Mouse (Mus musculus) spleen, embryonic (tissue): ENCODE measurements around the gene Slc13a4.

Experiments
- CTCF ChIA-PET: fragments of 350-600 bp; sonication (Branson Sonifier 250); formaldehyde crosslinking; loops from one replicate; lab custom pipeline; 2022; lab: Charles Lee

The Slc13a4 gene

DNA sequence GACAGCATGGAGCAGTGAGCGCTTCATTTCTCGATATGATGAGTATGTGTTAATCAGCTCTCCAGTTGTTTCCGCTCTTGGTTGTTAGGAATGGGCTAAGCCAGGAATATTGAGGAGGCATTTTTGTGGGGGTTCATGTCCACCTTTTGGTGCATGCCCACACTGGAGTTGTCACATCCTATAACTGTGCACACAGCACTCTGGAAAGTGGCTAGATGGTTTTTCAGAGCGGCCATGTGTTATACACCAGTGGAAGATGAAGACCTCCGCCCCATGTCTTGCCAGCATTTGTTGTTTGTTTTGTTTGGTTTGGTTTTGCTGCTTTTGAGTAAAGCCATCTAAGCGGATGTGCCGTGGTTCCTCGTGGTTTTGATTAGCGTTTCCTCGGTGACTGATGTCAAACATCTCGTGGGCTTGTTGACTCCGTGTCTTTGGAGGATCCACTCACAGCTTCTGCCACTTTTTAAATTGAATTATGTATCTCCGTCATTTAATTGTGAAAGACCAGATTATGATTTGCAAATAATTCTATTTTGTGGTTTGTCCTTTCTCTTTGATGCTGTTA is 50.2 kb downstream of the Slc13a4 start:
- CTCF ChIA-PET = no interaction called here

DNA sequence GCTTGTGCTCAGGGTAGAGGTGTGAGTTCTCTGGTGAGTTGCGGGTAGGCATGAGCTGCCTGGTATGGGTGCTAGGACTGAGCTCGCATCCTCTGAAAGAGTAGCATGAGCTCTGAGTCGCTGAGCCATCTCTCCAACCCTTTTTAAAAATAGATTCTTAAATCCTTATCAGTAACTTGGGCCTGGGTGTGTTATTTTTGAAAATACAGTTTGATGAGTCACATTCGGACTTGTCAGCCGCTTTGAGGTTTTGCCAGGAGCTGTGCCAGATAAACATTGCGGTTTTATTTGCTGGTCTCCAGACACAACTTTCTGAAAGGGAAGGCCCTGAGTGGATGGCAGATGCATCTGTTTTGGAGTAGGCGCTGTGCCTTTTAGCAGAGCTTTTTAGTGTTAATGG is 51.2 kb downstream of the Slc13a4 start:
- CTCF ChIA-PET = no interaction called here

DNA sequence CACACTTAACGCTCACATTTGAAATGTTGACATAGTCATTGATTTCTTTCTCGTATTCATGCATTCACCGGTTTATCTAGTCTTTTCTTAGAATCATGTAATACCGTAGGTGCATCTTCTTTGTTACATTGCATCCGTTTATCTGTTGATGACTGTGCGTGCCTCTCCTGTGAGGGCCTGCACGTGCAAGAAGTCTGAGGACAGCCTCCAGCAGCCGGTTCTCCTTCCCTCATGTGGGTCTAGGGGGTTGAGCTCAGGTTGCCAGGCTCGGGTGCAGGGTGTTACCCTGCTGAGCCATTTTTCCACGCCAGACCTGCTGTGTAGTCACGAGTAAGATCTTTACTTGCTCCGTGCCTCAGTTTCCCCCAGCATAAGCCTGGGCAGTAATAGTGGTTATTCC is 52.9 kb downstream of the Slc13a4 start:
- CTCF ChIA-PET = no interaction called here

DNA sequence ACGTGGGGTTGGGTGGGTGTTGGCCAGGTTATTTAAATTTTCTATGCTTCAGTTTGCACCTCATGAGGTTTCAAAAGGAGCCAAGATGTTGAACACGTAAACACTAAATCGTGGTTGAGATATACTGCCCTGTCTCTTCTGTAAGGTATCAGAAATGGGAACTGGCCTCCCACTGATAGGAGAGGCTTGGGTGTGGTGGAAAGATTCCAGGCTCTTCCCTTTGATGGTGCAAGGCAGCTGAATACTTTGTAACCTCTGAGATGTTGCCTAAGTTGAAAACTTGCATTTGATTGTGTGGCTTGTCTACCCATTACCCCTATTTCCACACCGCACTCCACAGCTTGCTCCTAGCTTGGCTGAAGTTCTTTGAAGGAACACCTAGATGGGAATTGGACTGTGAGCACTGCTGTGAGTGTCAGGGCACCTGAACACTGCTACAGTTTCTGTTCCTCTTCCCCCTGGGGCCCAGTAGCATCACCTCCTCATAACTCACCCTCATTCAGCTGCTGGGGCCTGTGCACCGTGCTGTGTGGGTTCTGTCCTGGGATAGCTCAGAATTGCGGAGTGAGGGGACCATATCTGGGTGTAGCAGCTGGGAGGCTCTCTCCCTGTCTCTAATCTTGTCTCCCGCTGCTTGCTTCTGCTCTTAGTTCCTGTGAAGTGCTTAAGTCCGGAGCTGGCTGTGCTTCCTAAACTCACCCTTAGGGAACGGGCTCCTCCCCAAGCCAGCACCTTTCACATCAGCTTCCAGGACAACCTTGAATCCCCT is 53.6 kb downstream of the Slc13a4 start:
- CTCF ChIA-PET = no interaction called here

DNA sequence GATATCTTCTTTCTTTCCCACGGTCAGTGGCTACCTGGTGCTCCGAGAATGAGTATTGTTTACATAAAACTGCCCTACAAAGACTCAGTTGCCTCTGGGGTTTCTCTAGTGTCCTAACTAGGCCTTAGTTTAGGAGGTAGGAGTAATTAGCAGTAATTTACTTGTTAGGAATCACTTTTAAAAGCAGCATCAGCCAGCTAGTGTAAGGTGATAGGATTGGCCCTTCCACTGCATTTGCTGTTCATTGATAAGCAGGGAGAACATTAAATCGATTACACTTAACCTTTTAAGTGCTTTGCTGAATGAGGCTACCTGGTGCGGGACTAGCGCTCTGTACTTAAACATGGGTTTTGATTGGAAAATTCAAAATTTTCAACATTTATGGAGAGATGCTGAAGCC is 54.5 kb downstream of the Slc13a4 start:
- CTCF ChIA-PET = no interaction called here

DNA sequence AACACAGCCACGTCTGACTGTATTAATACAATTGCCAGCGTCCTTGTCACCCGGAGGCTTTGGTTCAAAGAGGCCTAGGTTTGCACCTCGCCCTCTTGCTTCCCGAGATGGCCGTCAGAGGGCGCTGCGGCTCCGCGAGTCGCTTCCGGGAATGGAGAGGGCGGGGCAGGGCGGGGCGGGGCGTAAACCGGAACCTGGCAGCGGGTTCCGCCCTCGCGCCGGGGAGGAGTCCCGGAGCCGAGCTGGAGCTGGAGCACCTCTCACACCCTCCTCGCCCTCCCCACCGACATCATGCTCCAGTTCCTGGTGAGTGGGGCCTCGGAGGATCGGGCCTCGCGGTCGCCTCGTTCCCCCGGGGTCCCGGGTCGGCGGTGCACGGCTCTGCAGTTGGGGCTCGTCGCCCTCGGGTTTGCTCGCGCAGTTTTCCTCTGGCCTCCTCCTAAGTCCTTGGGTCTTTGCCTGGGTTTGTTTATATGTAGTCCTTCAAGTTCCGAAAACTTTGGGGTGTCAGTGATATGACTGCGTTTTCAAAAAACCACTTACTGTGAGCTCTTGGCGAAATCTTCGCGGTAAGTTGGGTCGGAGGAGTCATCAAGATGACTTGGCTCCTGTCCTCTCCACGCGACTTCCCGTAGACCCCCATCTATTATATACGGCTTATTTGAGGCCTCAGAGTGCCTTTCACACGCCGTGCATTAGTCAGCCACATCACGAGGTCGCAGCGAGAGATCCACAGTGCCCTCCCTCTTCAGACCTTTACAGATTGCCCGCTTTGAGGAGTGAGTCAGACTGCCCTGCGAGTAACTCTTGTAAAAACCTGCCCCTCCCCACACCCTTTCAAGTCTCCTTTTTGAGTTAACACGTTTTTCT is 55.2 kb downstream of the Slc13a4 start:
- CTCF ChIA-PET = no interaction called here

DNA sequence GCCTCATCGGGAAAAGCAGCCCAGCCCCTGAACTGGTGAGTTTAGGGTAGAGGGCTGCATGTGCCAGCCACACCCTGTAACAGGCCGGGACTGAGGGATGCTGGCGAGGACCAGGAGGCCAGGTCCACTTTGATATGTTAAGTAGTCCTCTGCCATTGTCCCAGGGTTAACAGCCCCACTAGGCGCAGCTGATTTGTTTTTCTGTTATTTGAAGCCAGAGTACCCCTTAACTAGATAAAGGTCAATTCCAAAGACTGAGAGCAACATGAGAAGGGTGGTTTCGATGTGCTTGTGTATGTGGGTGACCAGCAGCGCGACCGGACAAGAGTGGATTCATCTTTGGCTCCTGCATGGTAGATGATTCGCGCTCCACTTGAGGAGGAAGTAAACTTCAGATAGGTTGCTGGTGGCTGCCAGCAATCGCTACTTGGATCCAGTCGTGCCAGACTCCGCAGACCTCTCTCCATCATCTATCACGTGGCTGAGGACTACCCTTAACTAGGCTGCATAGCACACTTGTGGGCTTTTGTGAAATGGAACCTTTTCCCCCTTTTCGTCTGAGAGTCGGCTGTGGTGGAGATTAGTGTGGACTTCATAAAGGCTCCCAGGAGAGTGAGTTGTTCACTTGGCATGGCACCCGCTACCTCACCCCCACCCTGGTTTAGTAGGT is 56.0 kb downstream of the Slc13a4 start:
- CTCF ChIA-PET = no interaction called here

DNA sequence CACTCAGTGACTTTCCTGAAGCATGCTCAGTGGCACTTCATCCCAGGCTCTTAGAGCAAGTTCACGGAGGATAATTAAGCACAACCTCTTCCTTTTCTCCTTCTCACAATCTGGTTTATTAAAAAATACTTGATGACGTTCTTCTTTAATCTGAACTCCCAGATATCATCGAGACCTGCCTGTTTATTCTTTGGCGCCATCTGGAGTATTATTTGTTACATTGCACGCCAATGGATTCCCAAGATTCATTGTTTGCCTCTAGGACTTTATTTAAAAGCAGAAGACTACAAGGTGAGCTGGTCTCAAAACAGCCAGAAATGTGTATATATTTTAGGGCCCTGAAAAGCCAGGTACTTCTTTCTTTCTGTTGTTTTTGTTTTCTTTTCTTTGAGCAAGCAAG is 62.8 kb downstream of the Slc13a4 start:
- CTCF ChIA-PET = no interaction called here

DNA sequence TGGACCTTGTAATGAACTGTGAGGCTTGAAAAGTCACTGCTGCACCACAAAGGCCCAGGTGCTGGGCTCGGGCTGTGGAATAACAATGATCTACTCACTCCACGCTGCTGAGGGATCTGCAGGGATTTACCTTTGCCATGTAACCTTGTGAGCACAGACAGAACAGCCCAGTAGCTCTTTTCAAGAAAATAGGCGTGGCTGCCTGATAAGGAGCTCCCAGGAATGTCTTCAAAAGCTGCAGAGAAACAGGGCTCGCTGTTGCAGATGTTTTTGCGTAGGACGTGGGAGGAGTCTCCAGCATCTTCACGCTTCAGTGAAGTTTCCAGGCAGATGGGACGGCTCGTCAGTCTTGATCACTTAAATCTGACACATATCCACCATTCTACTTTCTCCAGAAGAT is 63.9 kb downstream of the Slc13a4 start:
- CTCF ChIA-PET = no interaction called here

DNA sequence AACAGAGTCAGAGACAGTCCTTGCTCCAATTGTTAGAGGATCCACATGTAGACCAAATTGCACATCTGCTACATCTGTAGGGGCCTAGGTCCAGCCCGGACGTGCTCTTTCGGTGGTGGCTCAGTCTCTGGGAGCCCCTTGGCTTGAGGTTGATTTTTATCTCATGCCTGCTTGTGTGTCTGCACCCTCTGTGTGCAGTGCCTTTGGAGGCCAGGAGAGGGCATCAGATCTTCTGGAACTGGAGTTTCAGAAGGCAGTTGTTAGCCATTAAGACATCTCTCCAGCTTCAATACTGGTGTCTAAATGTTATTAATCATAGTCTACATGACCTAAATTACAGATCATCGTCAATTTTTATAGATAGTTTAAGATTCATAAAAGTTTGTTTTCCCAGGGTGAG is 64.7 kb downstream of the Slc13a4 start:
- CTCF ChIA-PET = no interaction called here

DNA sequence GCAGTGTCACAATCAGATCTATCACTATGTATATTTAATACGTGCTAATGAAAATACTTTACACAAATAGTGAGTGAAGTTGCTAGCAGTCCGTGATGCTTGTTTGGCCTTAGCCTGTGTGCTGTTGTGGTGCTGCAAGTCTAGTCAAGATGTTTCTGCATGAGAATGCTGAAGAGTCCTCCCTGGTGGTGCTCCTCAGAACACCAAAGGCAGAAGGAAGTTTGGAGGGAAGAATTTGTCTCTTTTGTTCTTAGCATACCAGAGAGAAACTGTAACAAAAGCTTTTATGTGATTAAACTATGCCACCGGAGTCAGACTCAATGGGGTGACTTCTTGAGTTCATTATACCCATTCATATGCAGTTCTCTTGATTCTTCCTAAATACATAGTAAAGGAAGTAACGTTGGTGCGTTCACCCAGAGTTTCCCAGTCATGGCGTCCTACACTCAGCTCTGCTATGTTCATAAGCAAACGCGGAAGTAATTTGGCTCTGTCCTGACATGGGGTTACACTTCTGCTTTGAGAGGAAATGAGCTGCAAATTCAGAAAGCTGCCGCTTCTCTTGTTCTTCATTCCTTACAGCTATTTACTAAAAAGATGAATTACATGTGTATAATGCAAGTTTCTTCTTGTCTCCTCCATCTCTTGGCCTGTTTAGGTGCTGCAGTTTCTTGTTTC is 71.7 kb downstream of the Slc13a4 start:
- CTCF ChIA-PET = no interaction called here

DNA sequence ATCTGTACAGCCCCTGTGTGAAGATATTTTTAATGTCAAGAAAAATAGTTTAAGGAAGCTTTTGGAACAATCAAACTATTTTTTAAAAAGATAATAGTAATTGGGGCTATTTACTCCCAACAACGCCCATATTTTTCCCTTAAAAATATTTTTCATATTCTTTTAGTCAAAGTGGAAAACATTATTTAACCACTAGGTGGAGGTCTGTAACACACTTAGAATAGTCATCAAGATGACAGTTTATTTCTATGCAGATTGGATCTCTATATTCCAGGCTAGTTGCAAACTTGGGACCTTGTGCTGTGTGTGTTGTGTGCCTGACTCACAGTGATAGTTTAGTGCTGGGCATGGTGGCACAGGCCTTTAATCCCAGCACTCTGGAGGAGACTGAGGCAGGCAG is 78.5 kb downstream of the Slc13a4 start:
- CTCF ChIA-PET = interaction anchor here (0.5 kb wide), 1 partner anchor 1301 kb away, joined by 4 read pairs; no protein-coding TSS in a partner anchor

DNA sequence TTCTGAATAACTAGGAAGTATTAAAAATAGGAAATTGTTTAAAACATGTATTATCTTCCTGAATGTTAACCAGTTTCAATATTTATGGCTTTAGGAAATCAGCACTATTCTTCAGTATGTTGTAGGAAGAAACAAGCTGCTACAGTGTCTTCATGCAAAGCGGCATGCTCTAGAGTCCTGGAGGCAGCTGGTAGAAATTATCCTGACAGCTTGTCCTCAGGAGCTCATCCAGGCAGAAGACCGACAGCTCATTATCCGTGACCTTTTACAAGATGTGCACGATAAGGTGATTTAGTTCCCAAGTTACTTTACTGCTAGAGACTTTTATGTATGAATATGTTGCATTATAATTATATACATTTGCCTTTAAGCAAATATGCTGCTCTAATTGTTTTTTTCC is 82.2 kb downstream of the Slc13a4 start:
- CTCF ChIA-PET = no interaction called here
